Mouse (Mus musculus): ENCODE results near the gene Coro1c.
A peak's percentile ranks its signal among the peaks of the same experiment; 100 is the strongest.

Gene Coro1c

GRCm38 (mm10) chr5:113924608-113925007, 16.1 kb upstream of the Coro1c start:
- no peak for DNase-seq (ENCODE audit: low spot score)

- peak; percentile 56 for DNase-seq (ENCODE audit: low spot score)
Measured at GRCm38 (mm10) chr5:113921310-113922166, 13.0 kb upstream of the Coro1c start.

GRCm38 (mm10) chr5:113919060-113919459, 10.5 kb upstream of the Coro1c start:
- DNase-seq (ENCODE audit: low spot score): no peak

GRCm38 (mm10) chr5:113918654-113919053, 10.1 kb upstream of the Coro1c start:
- no peak for DNase-seq (ENCODE audit: low spot score)

GRCm38 (mm10) chr5:113910705-113911104, 2.1 kb upstream of the Coro1c start:
- DNase-seq (ENCODE audit: low spot score): no peak

- DNase-seq (ENCODE audit: low spot score): no peak
Measured at GRCm38 (mm10) chr5:113910065-113910701, 1.6 kb upstream of the Coro1c start.

- DNase-seq (ENCODE audit: low spot score): peak; percentile 65
Measured at GRCm38 (mm10) chr5:113907786-113908567, 581 bp downstream of the Coro1c start.

GRCm38 (mm10) chr5:113906958-113907735, 1.4 kb downstream of the Coro1c start:
- DNase-seq (ENCODE audit: low spot score): peak; percentile 62

GRCm38 (mm10) chr5:113904987-113905386, 3.6 kb downstream of the Coro1c start:
- no peak for DNase-seq (ENCODE audit: low spot score)

GRCm38 (mm10) chr5:113902983-113903382, 5.6 kb downstream of the Coro1c start:
- DNase-seq (ENCODE audit: low spot score): no peak

GRCm38 (mm10) chr5:113902017-113902416, 6.5 kb downstream of the Coro1c start:
- no peak for DNase-seq (ENCODE audit: low spot score)

- no peak for DNase-seq (ENCODE audit: low spot score)
Measured at GRCm38 (mm10) chr5:113901074-113901571, 7.4 kb downstream of the Coro1c start.

GRCm38 (mm10) chr5:113899543-113899942, 9.0 kb downstream of the Coro1c start:
- DNase-seq (ENCODE audit: low spot score): no peak

- no peak for DNase-seq (ENCODE audit: low spot score)
Measured at GRCm38 (mm10) chr5:113892005-113892404, 16.6 kb downstream of the Coro1c start.

GRCm38 (mm10) chr5:113890874-113891273, 17.7 kb downstream of the Coro1c start:
- no peak for DNase-seq (ENCODE audit: low spot score)

GRCm38 (mm10) chr5:113889912-113890311, 18.6 kb downstream of the Coro1c start:
- DNase-seq (ENCODE audit: low spot score): no peak

- DNase-seq (ENCODE audit: low spot score): peak; percentile 35
Measured at GRCm38 (mm10) chr5:113889181-113889906, 19.2 kb downstream of the Coro1c start.

- DNase-seq (ENCODE audit: low spot score): no peak
Measured at GRCm38 (mm10) chr5:113888186-113888795, 20.3 kb downstream of the Coro1c start.

- DNase-seq (ENCODE audit: low spot score): no peak
Measured at GRCm38 (mm10) chr5:113887132-113887531, 21.4 kb downstream of the Coro1c start.

- DNase-seq (ENCODE audit: low spot score): no peak
Measured at GRCm38 (mm10) chr5:113885623-113886022, 22.9 kb downstream of the Coro1c start.
